Mouse (Mus musculus) retina, postnatal 7 days (tissue): ENCODE measurements around the gene Tbc1d32.
A peak's percentile ranks its signal among the peaks of the same experiment; 100 is the strongest.

Experiments used
- DNase-seq: peaks from one replicate; pipeline ENCODE4 v3.0.0-alpha.2; 2012; ENCODE audit warnings: low read depth, low spot score

Tbc1d32 gene

GRCm38 (mm10) chr10:56106996-56107334 is 121.5 kb downstream of the Tbc1d32 start:
- no peak for DNase-seq

GRCm38 (mm10) chr10:56106333-56106995 is 122.0 kb downstream of the Tbc1d32 start, which contains the start of gene Msl3l2:
Gene Msl3l2 (plus strand): TSS chr10:56106917.
- peak; percentile 44 for DNase-seq

- DNase-seq = no peak
Observed at GRCm38 (mm10) chr10:56099641-56100310, 128.7 kb downstream of the Tbc1d32 start.

- DNase-seq = no peak
Observed at GRCm38 (mm10) chr10:56099126-56099525, 129.4 kb downstream of the Tbc1d32 start.

- no peak for DNase-seq
Observed at GRCm38 (mm10) chr10:56096757-56097156, 131.7 kb downstream of the Tbc1d32 start.

GRCm38 (mm10) chr10:56094586-56094985 is 133.9 kb downstream of the Tbc1d32 start:
- no peak for DNase-seq

- no peak for DNase-seq
Observed at GRCm38 (mm10) chr10:56089714-56090113, 138.8 kb downstream of the Tbc1d32 start.

GRCm38 (mm10) chr10:56062746-56063145 is 165.7 kb downstream of the Tbc1d32 start:
- DNase-seq = no peak

GRCm38 (mm10) chr10:56061238-56061830 is 167.2 kb downstream of the Tbc1d32 start:
- no peak for DNase-seq

GRCm38 (mm10) chr10:56058979-56059422 is 169.5 kb downstream of the Tbc1d32 start:
- DNase-seq = no peak

- DNase-seq = no peak
Observed at GRCm38 (mm10) chr10:56025400-56025799, 203.1 kb downstream of the Tbc1d32 start.

GRCm38 (mm10) chr10:56024579-56024978 is 203.9 kb downstream of the Tbc1d32 start:
- no peak for DNase-seq

GRCm38 (mm10) chr10:55979898-55980521 is 248.5 kb downstream of the Tbc1d32 start:
- DNase-seq = peak; percentile 33

GRCm38 (mm10) chr10:55978001-55978400 is 250.5 kb downstream of the Tbc1d32 start:
- no peak for DNase-seq
